Mouse (Mus musculus) fibroblast of lung, adult 2 months (primary cell): ENCODE measurements around the gene Itga2.

Experiments used
- DNase-seq: peaks from one replicate; pipeline ENCODE4 v3.0.0-alpha.2; 2011; ENCODE audit warnings: low read depth

Gene Itga2

DNA sequence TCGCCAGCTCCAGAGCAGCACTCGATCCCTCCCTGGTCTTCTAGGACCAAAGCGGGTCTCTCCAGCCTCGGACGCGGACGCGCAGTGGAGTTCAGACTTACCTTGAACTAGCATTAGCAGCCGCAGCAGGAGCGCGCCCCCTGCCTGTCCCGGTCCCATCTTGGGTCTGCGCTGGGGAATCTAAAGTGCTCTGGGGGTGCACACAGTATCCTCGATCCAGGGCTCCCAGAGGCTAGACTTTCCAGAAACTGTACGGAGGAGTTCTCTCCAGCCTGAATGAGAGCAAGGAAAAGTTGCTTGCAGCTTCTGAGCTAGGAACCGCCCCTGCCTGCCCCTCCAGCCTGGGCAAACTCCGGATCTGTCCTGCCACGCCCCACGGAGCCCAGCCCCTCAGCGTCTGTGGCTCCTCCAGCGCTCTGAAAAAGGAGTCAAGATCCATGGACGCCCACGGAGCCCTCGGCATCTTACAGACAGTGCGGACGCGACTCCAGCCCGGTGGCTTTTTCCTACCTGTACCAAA is at the start of gene Itga2:
Itga2 (minus strand) TSS at position 326 of the 520 bp plus-strand sequence.
- DNase-seq: no peak

DNA sequence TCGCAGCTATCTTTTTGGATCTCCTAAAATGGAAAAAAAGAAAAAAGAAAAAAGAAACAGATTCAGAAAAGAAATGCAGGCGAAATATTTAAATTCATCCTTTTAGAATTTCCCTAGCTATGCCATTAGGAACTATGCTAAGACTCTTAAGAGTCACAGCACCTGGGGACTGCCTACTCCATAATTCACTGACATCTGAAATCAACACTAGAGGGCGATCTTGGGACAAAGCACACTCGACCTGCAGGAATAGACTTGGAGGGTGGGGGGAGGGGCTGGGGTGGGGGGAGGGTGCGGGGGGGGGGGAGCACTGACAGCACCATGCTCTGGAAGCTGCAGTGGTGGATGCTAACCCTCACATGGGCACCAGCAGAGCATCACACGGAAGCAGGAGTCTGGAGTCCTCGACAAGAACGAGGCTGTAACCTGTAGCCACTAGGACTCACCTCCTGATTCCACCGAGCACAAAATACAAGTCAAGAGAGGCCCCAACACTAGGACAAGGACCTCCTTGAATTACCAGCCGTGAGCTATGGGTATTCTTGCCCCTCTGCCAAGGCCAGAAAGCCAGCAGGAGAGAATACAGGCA is 49.0 kb upstream of the Itga2 start:
- peak; percentile 17 for DNase-seq

DNA sequence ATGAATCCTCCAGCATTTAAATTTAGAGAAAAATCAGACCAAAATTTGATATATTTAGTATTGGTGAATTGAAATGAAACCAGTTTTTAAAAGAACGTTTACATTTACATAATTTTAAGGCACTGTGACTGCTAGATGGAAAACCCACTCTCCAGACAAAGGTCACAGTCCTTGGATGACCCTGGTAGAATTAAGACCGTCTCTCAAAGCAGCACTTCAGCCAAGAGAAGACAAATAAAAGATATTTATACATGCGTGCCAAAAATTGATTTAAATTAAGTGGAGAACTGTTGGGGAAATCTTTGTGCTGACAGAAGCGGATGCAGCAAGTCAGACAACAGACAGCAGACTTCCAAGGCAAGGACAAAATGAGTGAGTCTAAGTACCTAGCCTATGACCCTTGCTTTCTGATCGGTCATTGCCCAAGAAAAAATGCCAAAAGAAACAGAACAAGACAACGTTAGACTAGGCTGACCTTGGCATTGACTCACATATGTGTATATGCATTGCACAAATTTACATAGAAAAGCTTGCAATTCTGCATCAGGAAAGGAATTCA is 42.7 kb upstream of the Itga2 start:
- no peak for DNase-seq

DNA sequence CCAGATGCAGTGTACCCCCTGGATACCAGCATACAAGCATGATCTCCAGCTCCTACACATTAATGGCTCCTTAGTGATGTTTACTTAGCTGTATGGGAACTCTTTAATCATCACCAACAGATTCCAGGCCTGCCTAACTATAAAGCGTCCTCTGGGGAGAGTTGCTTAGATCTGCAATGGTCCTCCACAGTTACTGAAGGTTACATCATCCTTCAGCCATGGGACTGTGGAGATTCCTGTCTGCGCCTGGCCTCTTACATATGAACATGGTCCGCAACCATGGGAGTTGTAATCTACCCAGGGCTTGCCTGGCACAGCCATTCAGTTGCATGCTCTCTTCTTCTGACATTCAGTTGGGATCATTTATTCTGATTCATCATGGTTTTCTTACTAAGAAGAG is 40.0 kb upstream of the Itga2 start:
- no peak for DNase-seq

DNA sequence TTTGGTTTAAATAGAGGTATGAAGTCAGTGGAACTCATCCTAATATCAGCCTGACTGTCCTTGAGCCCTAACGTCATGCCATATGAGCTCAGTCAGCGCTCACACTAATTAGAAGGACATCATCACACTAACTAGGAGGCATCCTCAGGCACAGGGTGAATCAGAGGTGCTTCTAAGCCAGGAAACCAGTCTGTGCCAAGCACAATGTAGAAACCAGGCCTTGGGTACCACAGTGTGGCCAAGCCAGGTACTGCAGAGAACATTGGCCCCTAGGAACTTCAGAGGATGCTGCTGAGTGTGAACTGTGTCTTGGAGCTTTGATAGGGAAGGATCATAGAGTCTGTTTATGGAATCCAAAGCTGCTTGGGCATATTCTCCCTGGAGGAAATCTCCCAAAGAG is 32.3 kb upstream of the Itga2 start:
- peak; percentile 79 for DNase-seq

DNA sequence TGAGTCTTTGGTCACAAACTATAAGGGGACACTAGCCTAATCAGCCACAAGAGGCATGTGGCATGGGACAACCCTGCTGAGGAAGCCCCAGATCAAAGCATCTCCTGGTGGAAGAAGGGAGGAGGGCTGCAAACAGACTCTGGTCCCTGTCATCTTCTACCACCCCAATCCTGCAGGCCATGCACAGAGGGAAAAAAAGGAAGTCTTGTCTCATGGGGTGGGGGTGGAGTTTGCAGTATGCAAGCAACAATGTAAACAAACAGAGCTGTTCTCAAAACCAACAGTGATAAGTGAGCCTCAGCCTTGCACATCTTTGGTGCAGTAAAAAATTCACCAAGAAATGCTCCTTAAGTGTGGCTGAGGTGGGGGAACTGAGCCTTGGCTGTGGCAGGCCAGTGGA is 22.6 kb upstream of the Itga2 start:
- no peak for DNase-seq

DNA sequence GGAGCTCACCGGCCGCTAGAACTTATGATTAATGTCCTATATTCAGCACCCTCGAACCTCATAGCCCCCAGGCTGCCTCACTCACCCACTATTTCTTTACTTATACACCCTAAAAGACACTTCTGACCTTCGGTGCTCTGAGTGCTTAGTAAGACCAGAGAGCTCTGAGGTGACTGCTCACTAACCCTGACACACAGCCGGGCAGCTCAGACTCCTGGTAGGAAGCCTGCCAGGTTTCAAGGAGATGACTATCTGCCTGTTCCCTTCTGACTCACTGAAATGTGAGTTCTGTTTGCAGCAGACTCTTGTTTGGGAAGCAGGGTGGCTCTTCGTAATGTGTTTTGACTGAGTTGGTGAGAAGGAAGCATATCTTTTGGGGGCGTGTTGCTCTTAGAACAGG is 1.6 kb upstream of the Itga2 start:
- peak; percentile 77 for DNase-seq

DNA sequence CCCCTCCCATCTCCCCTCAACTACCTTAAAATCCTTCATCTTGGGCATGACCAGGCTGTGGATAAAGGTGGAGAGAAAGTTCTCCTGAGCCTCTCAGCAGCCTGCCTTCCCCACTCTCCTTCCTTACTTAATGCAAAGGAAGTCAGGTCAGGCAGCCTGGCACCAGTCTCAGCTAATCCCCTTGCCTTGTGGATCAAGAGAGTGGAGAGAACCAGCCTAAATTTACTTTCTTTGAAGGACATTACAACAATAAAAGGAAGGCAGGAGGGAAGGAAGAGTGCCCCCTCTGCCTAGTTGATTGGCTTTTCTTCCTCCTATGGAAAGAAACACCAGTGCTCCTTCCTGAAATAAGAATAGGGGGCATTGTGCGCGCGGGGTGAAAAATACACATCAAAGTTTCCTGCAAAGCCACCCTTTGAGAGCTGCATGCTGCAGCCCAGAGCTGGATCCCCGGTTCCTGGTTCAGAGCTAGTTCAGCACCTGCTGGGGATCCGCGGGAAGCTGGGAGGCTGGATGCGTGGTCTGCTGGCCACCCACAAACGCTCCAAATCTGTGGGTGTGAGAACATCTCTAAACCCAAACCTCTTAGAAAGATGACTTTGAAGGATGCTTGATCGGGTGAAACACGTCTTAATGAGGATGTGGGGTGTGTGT is 777 bp downstream of the Itga2 start:
- DNase-seq: no peak

DNA sequence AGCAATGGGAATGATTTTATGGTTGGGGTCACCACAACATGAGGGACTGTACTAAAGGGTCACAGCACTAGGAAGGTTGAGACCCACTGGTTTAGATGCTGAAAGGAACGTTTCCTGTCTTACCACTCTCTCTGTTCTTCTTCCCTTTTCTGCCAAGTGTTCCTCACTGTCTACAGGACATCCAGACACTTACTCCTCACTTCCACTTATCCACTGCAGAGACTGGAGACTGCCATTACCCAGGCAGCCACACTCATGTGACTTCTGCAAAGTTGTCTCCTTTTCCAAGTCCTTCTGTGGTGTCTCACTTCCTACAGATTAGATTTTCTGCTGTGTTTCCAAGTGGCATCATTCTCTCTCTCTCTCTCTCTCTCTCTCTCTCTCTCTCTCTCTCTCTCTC is 7.1 kb downstream of the Itga2 start:
- DNase-seq: no peak

DNA sequence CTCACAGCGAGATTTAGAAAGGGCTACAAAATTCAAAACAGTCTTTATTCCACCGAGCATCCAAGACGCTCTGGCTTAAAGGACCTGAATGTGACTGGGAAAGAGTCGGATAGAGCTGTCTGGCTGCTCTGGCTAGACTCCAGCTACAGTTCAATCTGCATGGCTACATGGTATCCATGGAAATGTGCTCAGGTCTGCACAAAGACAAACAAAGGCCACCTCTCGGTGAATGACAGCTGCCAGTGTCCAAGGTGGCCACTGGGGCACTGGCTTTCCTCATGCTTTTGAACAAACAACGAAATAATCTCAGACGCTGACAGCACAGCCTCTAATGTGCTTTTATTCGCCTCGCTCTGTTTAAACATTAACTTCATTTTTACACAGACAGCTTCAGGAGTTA is 8.6 kb downstream of the Itga2 start:
- DNase-seq: no peak

DNA sequence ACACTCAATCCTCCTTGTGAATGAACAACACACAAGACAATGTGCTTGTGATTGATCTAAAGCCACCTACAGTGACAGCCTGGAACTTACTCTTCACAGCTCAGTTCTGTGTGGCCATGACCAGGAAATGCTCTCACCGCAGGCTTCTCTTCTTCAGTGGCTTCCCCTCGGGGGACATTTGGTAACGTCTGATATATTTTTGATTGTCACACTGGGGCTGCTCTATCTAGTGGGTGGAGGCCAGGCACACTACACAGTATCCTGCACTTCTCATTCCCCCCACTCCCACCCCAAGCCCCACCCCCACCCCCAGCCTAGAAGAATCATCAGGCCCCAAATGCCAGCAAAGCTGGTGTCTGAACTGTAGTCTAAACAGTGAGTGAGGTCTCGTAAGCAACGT is 16.1 kb downstream of the Itga2 start:
- no peak for DNase-seq

DNA sequence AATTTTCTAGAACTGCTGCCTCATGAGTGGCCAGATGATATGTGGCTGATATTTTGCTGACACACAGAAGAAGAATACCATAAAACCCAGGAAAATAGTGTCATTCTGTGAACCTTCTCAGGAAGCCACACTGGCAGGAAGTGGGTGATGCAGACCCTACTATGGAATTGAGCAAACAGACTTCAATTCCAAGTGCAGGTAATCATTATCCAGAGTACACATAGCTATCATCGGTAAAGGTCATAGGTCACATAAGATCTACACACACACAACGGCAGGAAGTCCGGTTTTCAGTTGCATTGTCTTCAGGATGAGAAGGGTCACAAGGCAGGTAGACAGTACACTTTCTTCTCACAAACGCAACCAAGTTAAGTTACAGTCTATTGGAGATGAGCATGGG is 16.9 kb downstream of the Itga2 start:
- no peak for DNase-seq

DNA sequence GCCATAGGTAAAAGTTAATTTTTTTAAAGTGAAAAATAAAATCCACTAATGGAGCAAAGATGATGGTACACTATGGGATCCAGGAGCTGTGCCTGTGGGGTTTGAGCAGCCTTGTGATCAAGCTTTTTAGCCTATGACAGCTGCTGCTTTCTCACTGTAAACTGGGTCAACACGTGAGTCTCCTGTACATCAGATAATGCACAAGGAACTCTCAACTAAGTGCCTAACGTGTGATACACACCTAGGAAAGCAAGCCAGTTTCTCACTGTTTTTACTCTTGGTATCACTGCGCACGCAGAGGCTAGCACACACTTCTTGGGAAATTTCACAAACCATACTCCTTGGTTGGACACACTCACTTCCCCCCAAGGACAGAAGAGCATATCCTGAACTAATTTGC is 17.3 kb downstream of the Itga2 start:
- no peak for DNase-seq

DNA sequence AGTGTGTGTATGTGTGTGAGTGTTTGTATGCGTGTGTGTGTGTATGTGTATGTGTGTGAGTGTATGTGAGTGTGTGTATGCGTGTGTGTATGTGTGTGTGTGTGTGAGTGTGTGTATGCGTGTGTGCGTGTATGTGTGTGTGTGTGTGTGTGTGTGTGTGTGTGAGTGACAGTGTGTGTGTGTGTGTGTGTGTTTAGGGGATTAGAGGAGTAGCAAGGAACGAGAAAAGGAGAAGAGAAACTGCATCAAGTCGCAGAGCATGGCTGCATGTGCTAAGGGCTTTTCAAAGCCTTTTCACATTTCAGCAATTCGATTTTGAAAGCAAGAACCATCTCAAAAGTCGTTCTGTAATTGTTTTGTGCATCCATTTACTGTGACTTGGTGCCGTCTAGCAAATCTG is 21.3 kb downstream of the Itga2 start:
- DNase-seq: no peak

DNA sequence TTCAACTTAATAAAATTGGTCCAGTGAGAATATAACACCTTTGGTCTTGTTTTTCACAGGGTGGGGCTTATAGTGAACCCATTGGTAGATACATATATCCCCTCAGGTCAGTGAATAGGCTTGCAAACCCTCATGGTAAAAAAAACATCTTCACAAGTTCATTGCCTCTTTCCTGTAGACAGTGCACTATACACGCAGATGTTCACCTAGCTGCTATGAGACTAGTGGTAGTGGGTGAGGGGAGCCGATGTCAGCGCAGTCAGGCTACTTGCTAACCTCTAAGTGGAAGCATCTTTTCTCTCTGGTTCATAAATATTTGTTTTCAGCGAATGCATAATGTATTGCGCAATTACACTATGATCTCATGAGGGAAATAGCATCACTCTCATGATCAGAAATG is 22.4 kb downstream of the Itga2 start:
- DNase-seq: no peak

DNA sequence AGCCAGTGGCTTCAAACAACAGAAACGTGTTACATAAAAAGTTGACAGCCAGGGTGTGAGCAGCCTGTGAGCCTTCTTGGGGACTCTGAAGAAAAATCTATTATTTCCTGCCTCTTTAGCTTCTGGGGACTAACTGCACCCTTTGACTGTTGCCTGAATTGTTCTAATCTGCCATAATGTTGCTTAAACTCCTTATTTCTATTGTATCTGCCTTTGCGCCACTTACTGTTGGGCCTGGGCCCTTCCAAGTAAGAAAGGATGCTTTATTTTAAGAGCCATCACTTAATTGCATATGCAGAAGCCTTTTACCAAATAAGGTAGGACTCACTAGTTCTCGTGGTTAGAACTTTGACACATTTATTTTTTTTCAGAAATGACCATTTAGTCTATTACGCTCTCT is 24.0 kb downstream of the Itga2 start:
- no peak for DNase-seq

DNA sequence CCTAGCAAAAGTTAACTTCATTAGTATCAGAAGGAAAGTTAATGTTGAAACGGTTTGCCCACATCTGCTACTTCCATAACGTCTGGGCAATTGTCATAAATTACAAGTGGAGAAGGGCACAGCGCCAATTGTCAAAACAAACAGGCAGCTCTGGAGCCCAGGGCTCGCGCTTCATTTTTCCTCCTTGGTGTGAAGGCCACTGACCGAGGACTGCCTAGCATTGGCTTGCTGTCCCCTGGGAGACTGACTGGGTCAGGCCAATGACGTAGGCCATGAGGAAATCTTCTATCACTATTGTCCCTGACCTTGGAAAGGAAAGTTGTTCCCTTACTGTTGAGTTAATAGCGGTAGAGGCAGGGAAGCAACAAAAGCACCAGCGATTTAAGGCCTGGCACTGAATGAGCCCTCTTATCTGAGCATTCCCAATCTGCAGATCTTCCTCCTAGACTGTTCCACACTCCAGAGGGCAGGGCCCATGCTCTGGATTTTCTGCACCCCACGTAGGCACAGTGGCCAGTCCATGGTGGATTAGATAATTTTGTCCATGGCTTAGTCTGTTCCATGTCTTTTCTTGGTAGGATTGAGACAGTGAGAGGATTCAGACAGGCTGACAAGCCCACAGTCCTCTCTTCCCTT is 35.0 kb downstream of the Itga2 start:
- DNase-seq: no peak

DNA sequence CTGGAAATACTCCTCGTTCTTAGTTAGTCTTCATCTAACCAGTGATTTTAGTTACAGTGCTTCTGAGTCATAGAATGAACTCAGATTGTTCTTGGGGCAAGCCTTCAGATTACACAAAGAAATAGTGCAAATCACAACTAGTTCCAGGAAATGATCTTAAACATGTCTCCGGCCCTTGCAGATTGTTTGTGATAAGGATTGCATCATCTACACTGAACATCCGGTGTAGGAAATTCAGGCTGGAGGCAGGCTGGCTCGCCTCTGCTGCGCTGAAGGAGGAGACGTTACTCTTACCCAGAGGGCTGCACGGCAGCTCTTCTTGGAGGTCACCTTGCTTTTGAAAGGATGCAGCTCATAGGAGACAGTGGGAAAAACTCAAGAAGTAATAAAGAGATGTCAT is 36.0 kb downstream of the Itga2 start:
- no peak for DNase-seq

DNA sequence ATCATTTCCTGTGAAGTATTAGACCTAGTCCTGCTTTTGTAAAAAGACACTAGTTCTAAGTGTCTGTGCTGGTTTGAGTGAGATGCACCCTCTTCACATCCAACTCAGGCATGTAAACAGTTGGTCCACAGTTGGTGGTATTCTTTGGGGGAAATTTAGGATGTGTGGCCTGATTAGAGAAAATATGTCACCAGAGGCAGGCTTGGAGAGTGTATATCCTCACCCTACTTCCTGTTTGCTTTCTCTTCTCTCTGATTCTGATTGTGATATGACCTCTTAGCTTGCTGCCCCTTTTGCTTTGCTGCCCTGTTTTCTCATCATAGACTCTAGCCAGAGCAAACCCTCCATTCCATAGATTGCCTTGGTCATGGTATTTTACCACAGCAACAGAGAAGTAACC is 37.2 kb downstream of the Itga2 start:
- DNase-seq: no peak

DNA sequence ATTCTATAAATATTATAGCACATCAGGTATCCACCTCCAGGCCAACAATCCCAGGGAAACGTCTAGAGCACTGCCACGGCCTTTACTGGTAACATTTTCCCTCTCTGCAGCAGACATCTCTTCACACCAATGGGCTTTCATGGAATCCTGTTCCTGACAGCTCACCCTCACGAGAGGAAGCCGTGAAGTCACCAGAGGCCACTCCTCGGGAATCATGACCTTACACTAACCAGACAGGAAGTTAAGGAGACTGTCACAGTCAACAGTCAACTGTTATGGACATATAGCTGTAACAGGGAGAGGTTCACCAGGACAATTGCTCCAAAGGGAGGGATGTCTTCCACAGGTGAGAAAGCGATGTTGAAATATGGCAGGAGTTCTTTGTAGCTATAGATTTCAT is 40.2 kb downstream of the Itga2 start:
- no peak for DNase-seq

DNA sequence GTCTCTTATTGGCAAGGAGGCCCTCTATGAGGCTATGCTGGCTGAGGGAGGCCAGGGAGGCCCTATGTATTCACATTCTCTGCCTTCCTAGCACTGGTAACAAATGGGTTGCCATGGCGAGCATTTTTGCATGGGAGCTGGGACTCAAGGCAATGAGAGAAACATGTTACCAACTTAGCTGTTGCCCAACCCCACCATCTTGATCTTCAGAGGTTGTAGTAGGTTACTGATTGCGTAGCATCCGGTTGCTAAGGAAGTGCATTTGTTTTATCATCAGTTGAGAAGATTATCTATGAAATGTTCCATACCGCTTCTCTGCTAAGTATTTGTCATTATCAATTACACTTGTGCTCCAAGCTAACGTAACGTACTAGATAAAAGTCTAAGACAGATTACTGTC is 44.2 kb downstream of the Itga2 start:
- no peak for DNase-seq

DNA sequence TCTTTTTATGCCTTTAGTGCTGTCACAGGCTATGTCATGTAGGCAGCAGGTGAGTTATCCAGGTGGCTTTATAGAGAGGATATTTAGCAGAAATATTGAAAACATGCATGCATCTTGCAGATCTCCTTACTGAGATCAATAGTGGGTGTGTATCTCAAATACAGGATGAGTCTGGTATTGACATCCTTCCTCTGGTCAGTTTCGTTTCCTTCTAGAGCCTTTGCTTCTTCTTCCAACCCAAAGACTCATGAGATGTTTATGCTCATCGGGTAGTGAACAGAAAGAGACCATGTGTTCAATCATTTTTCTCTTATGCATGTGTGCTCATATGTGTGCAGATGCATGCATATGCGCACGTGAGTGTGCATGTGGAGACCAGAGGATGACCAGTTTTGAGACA is 44.6 kb downstream of the Itga2 start:
- DNase-seq: no peak

DNA sequence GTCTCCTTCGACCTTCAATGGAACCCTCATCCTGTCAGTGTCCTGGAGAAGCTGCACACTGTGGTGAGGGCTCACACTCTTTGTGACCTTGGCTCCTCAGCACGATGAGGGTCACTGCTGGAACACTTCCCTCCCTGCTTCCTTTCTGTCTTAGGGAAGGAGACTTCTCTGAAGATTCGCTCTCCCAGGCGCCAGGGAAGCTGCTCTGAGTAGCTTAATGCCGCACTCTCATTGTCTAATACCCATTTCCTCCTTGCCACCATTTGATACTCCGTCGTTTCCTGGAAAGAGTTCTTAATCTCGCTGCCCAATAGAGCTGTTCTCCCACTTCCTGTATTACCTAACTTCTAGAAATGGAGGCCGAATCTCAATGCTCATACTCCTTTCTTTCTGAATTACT is 46.7 kb downstream of the Itga2 start:
- no peak for DNase-seq
